Mouse (Mus musculus) embryonic facial prominence, embryonic 15.5 days (tissue): Measurements from ENCODE around the gene Rnf26. TPM values are rescaled to one million over a fixed set of nuclear protein-coding genes. Genes with fewer than 3 reads are reported as not detected.
A peak's percentile ranks its signal among the peaks of the same experiment; 100 is the strongest.

Experiments used
- ATAC-seq: fragments of 200-750 bp; cut with Nextera tagmentation; 2 replicates; pipeline ENCODE4 v1.8.0; 2017; ENCODE audit warnings: low read depth, moderate TSS enrichment; ENCODE audit not compliant: insufficient number of reproducible peaks, low FRiP score, low TSS enrichment
- H3K27ac ChIP-seq: fragments of 300-500 bp; sonication (generic); replicated peaks from 2 replicates; pipeline ENCODE4 v1.5.1; 2015; ENCODE audit warnings: mild to moderate bottlenecking, inconsistent platforms
- H3K27me3 ChIP-seq: fragments of 300-500 bp; sonication (generic); 2 replicates; pipeline ENCODE4 v1.6.1; 2015; ENCODE audit warnings: inconsistent platforms
- H3K36me3 ChIP-seq: fragments of 300-500 bp; sonication (generic); 2 replicates; pipeline ENCODE4 v1.6.1; 2015; ENCODE audit warnings: mild to moderate bottlenecking, inconsistent platforms
- H3K4me1 ChIP-seq: fragments of 300-500 bp; sonication (generic); 2 replicates; pipeline ENCODE4 v1.6.1; 2015; ENCODE audit warnings: inconsistent platforms
- H3K4me2 ChIP-seq: fragments of 300-500 bp; sonication (generic); replicated peaks from 2 replicates; pipeline ENCODE4 v1.6.1; 2015; ENCODE audit warnings: mild to moderate bottlenecking, inconsistent platforms
- H3K4me3 ChIP-seq: fragments of 300-500 bp; sonication (generic); replicated peaks from 2 replicates; pipeline ENCODE4 v1.5.1; 2015; ENCODE audit warnings: mild to moderate bottlenecking, inconsistent platforms
- H3K9ac ChIP-seq: fragments of 300-500 bp; sonication (generic); 2 replicates; pipeline ENCODE4 v1.6.1; 2015; ENCODE audit warnings: inconsistent platforms
- H3K9me3 ChIP-seq: fragments of 300-500 bp; sonication (generic); replicated peaks from 2 replicates; pipeline ENCODE4 v1.6.1; 2016; ENCODE audit warnings: inconsistent platforms
- WGBS: fragments of 180-500 bp; shearing (Covaris S2); methylation state at CpG from one replicate; pipeline ENCODE4 v1.1.7; 2015; 5-methylcytosine and 5-hydroxymethylcytosine counted together
- polyA plus RNA-seq: library from polyadenylated mRNA; unstranded; fragments of >200 nt; fragmentation: Nextera tagmentation; extraction: Ambion mirVana; gene quantifications from 2 replicates; pipeline ENCODE4 v1.2.1, GENCODE M21; 2015

The Rnf26 gene
- polyA plus RNA-seq, 1 experiment from 2014 or later = 68.0 TPM

- Histone ChIP-seq H3K36me3 (peaks cover 9% of the 10 kb centered on the region), H3K9ac (no peak within 1 kb of the TSS), H3K4me1 (peaks cover 50% of the 10 kb centered on the region), H3K27me3 (no peaks in the 10 kb centered on the region), H3K27ac (peak within 1 kb of the TSS; percentile 84), H3K4me2 (peak within 1 kb of the TSS; percentile 35), H3K9me3 (no peaks in the 10 kb centered on the region), H3K4me3 (peak within 1 kb of the TSS; percentile 20)
- ATAC-seq = peak; percentile 52
- 24% methylated on average over 8 of the region's 8 CpGs for WGBS
Observed at GRCm38 (mm10) chr9:44107110-44107509, 6.2 kb downstream of the Rnf26 start, which contains the start of gene C1qtnf5. C1qtnf5 (plus strand) TSS chr9:44107245.

- Histone ChIP-seq H3K9me3 (no peaks in the 10 kb centered on the region), H3K4me2 (peak overlapping the region; percentile 35; the same call in 1 of the 2 replicates), H3K4me3 (no peak overlapping the region), H3K9ac (no peak overlapping the region), H3K36me3 (peaks cover 10% of the 10 kb centered on the region), H3K27me3 (no peaks in the 10 kb centered on the region), H3K4me1 (peaks cover 45% of the 10 kb centered on the region), H3K27ac (peak overlapping the region; percentile 84)
- no peak for ATAC-seq
- WGBS = 66% methylated on average over 4 of the region's 4 CpGs
Observed at GRCm38 (mm10) chr9:44106596-44106995, 6.7 kb downstream of the Rnf26 start.

- no peak for ATAC-seq
- H3K4me3 ChIP-seq = no peak overlapping the region
- H3K9ac ChIP-seq = no peak overlapping the region
- peaks cover 12% of the 10 kb centered on the region for H3K36me3 ChIP-seq
- H3K4me2 ChIP-seq = no peak overlapping the region
- WGBS = 89% methylated on average over 7 of the region's 7 CpGs
- H3K4me1 ChIP-seq = peaks cover 44% of the 10 kb centered on the region
- no peaks in the 10 kb centered on the region for H3K27me3 ChIP-seq
- H3K9me3 ChIP-seq = no peaks in the 10 kb centered on the region
- H3K27ac ChIP-seq = no peak overlapping the region
Observed at GRCm38 (mm10) chr9:44106182-44106581, 7.1 kb downstream of the Rnf26 start.

GRCm38 (mm10) chr9:44105781-44106180 lies 7.5 kb downstream of the Rnf26 start:
- no peak for ATAC-seq
- Histone ChIP-seq H3K4me1 (peaks cover 44% of the 10 kb centered on the region), H3K36me3 (peaks cover 12% of the 10 kb centered on the region), H3K27me3 (no peaks in the 10 kb centered on the region), H3K9me3 (no peaks in the 10 kb centered on the region), H3K27ac (no peak overlapping the region), H3K4me3 (no peak overlapping the region), H3K4me2 (no peak overlapping the region), H3K9ac (no peak overlapping the region)
- WGBS = 85% methylated on average over 10 of the region's 10 CpGs

- no peak for ATAC-seq
- Histone ChIP-seq H3K9ac (no peak overlapping the region), H3K4me2 (no peak overlapping the region), H3K27ac (no peak overlapping the region), H3K36me3 (peaks cover 12% of the 10 kb centered on the region), H3K9me3 (no peaks in the 10 kb centered on the region), H3K27me3 (no peaks in the 10 kb centered on the region), H3K4me3 (no peak overlapping the region), H3K4me1 (peaks cover 36% of the 10 kb centered on the region)
- 87% methylated on average over 7 of the region's 7 CpGs for WGBS
Observed at GRCm38 (mm10) chr9:44104881-44105280, 8.4 kb downstream of the Rnf26 start.

GRCm38 (mm10) chr9:44101490-44101889 lies 11.8 kb downstream of the Rnf26 start, which contains the start of gene Mfrp:
Mfrp (plus strand) TSS chr9:44101729.
- Histone ChIP-seq H3K4me1 (peaks cover 3% of the 10 kb centered on the region; the same call in 1 of the 2 replicates), H3K36me3 (peaks cover 7% of the 10 kb centered on the region), H3K9me3 (no peaks in the 10 kb centered on the region), H3K4me3 (no peak within 1 kb of the TSS), H3K27me3 (no peaks in the 10 kb centered on the region), H3K4me2 (no peak within 1 kb of the TSS), H3K27ac (no peak within 1 kb of the TSS), H3K9ac (no peak within 1 kb of the TSS)
- 45% methylated on average over 9 of the region's 9 CpGs for WGBS
- no peak for ATAC-seq

- Histone ChIP-seq H3K9me3 (no peaks in the 10 kb centered on the region), H3K27ac (no peak overlapping the region), H3K4me3 (no peak overlapping the region), H3K4me1 (peaks cover 5% of the 10 kb centered on the region), H3K9ac (no peak overlapping the region), H3K36me3 (peaks cover 21% of the 10 kb centered on the region), H3K27me3 (no peaks in the 10 kb centered on the region), H3K4me2 (no peak overlapping the region)
- 37% methylated on average over 9 of the region's 9 CpGs for WGBS
- no peak for ATAC-seq
Observed at GRCm38 (mm10) chr9:44096536-44096935, 16.8 kb downstream of the Rnf26 start.

GRCm38 (mm10) chr9:44095781-44096180 lies 17.5 kb downstream of the Rnf26 start:
- ATAC-seq = no peak
- no peaks in the 10 kb centered on the region for H3K9me3 ChIP-seq
- WGBS = 83% methylated on average over 9 of the region's 9 CpGs
- no peaks in the 10 kb centered on the region for H3K27me3 ChIP-seq
- H3K9ac ChIP-seq = no peak overlapping the region
- H3K4me1 ChIP-seq = peaks cover 5% of the 10 kb centered on the region
- H3K27ac ChIP-seq = no peak overlapping the region
- H3K4me2 ChIP-seq = no peak overlapping the region
- H3K4me3 ChIP-seq = no peak overlapping the region
- peaks cover 22% of the 10 kb centered on the region for H3K36me3 ChIP-seq

GRCm38 (mm10) chr9:44094737-44095136 lies 18.6 kb downstream of the Rnf26 start:
- 78% methylated on average over 3 of the region's 3 CpGs for WGBS
- H3K27ac ChIP-seq = no peak overlapping the region
- H3K4me2 ChIP-seq = no peak overlapping the region
- H3K36me3 ChIP-seq = peaks cover 22% of the 10 kb centered on the region
- H3K4me1 ChIP-seq = peaks cover 8% of the 10 kb centered on the region
- no peak overlapping the region for H3K9ac ChIP-seq
- no peaks in the 10 kb centered on the region for H3K9me3 ChIP-seq
- H3K4me3 ChIP-seq = no peak overlapping the region
- H3K27me3 ChIP-seq = no peaks in the 10 kb centered on the region
- no peak for ATAC-seq

- 34% methylated on average over 24 of the region's 24 CpGs for WGBS
- H3K27me3 ChIP-seq = no peaks in the 10 kb centered on the region
Observed at GRCm38 (mm10) chr9:44093612-44094503, 19.5 kb downstream of the Rnf26 start.

GRCm38 (mm10) chr9:44088877-44089608 lies 24.3 kb downstream of the Rnf26 start:
- no peak overlapping the region for H3K4me2 ChIP-seq
- no peak overlapping the region for H3K4me3 ChIP-seq
- 63% methylated on average over 12 of the region's 12 CpGs for WGBS
- H3K9ac ChIP-seq = no peak overlapping the region
- no peak for ATAC-seq
- 0 out of 2 replicates have a peak overlapping the region, but pooled peaks have one; percentile 28 for H3K27ac ChIP-seq
- no peaks in the 10 kb centered on the region for H3K9me3 ChIP-seq
- H3K36me3 ChIP-seq = peaks cover 22% of the 10 kb centered on the region
- H3K4me1 ChIP-seq = peaks cover 55% of the 10 kb centered on the region
- peaks cover 7% of the 10 kb centered on the region; the same call in 1 of the 2 replicates for H3K27me3 ChIP-seq

More at GRCm38 (mm10) chr9:44093612-44094503, 19.5 kb downstream of the Rnf26 start:
- H3K9ac ChIP-seq = no peak overlapping the region
- H3K4me3 ChIP-seq = no peak overlapping the region
- H3K36me3 ChIP-seq = peaks cover 22% of the 10 kb centered on the region
- no peak overlapping the region for H3K27ac ChIP-seq
- ATAC-seq = no peak
- H3K4me1 ChIP-seq = peaks cover 17% of the 10 kb centered on the region
- H3K9me3 ChIP-seq = no peaks in the 10 kb centered on the region
- no peak overlapping the region for H3K4me2 ChIP-seq
